Mouse (Mus musculus) layer of hippocampus, postnatal 10 days (tissue): ENCODE data around the gene Cbx7. TPM values are rescaled to one million over a fixed set of nuclear protein-coding genes. Genes with fewer than 3 reads are reported as not detected.
"Not testable (repeated sequence)": the region's sequence is repeated elsewhere in the genome, so short reads cannot be mapped to it uniquely, and the experiment has no call there.

Experiments
- DNase-seq, 2 experiments: peaks; one replicate each; pipeline ENCODE4 v3.0.0; 2021; ENCODE audit warnings: low spot score in 2 of 2
- total RNA-seq, 2 experiments: library from RNA; stranded (reverse); gene quantifications; 2 replicates each; pipeline ENCODE4 v1.2.3; 2021

The Cbx7 gene
- total RNA-seq, 2 experiments from 2014 or later: 7.9 to 9.6 TPM

GRCm38 (mm10) chr15:79896080-79896725, 74.7 kb downstream of the Cbx7 start:
- no peak for DNase-seq

DNA sequence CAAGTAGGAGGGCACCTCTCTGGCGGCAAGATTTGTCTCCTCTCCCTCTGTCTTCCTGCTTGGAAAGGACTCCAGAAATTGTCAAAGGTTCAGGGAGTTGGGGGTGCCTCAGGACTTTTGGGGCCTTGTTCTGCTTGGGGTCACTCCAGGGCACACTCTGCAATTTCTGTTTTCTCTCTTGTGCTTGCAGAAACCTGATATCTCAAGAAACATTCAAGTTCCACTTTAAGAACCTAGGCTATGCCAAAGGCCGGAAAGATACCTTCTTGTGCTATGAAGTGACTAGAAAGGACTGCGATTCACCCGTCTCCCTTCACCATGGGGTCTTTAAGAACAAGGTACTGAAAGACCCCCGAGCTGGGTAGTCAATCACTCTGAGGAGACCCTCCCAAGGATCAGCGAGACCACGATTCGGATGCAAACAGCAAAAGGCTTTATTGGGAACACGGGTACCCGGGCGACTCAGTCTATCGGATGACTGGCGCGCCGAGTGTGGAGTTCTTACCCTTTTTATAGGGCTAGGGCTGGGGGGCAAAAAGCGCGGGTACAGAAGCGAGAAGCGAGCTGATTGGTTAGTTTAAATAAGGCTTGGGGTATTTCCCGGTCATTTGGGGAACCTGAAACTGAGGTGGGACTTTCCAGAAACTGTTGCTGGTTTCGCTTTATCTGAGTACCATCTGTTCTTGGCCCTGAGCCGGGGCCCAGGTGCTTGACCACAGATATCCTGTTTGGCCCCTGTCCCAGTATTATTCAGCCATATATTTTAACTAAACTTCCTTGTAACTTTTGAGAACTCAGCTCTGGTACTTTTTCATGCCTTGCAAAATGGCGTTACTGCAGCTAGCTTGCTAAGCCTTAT, 75.5 kb downstream of the Cbx7 start:
- DNase-seq: not testable (repeated sequence)

DNA sequence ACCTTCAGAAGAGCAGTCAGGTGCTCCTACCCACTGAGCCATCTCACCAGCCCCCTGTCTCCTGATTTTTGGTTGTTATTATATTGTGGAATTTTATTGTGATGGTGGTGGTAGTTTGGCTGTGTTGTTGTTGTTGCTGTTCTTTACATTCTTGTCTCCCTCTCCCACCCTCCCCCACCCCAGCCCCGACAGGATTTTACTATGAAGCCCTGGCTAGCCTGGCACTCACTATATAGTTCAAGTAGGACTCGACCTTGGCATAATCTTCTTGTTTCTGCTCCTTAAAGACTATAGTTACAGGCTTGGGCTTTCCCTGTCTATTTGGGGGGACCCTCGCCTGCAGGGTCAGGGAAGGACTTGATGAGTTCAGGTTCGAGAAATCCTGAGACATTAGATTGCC, 76.6 kb downstream of the Cbx7 start:
- DNase-seq: no peak

DNA sequence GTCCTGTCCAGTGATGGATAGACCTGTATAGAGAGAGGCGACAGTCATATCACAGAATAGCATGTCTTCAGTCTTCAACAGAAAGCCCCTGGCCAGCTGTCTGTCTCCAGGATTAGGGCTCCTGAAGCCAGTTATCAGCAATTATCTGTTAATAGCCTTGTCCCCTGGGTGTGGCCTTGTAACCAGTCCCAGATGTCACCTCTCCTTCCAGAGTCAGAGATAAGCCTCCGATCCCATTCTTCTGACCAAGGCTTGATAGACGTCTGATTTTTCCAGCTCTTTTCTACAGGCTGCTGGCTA, 77.1 kb downstream of the Cbx7 start:
- no peak for DNase-seq

DNA sequence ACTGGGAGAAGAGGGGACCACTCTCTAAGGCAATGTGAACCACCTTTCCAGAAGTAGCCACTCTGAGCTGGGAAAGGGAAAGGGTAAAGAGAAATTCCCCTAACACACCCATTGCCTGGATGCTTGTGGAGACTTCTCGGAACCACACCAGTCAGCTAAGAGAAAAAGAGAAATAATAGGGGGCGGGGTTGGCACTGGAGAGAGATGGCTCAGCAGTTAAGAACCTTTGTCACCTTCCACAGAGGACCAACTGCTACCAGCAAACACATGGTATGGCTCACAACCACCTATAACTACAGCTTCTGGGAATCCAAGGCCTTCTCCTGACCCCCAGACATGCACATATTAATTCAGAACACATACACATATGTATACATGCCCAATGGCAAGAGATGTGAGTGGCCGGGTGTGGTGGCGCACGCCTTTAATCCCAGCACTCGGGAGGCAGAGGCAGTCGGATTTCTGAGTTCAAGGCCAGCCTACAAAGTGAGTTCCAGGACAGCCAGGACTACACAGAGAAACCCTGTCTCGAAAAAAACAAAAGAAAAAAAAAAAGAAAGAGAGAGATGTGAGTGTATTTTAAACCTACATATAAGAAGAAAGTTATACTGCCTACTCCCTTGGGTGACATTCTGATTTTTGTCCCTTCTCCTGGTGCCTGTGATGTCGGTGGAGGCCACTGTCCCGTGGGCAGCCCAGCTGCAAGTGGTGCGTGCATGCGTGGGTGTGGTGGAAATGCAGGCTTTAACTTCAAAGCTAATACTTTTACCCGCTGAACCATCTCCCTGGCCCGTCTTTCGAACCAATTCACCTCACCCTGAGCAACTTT, 77.7 kb downstream of the Cbx7 start:
- no peak for DNase-seq

DNA sequence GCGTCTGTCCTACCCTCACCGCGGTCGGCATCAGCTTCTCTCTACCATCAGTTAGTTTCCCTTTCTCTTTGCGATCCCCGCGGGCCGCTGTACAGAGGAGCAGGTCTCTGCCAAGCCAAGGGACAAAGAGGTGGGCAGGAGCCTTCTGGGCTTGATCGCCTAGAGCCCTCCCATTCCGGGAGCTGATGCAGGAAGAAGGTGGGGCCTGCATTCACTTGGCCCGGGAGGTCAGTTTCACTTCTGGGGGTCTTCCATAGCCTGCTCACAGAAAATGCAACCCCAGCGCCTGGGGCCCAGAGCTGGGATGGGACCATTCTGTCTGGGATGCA, 78.7 kb downstream of the Cbx7 start:
- DNase-seq: peak; percentile 43 to 50

GRCm38 (mm10) chr15:79891436-79892212, 79.3 kb downstream of the Cbx7 start, which contains the start of gene Apobec3:
Gene Apobec3, plus strand, starts transcription at chr15:79891659.
- DNase-seq: peak; percentile 77

DNA sequence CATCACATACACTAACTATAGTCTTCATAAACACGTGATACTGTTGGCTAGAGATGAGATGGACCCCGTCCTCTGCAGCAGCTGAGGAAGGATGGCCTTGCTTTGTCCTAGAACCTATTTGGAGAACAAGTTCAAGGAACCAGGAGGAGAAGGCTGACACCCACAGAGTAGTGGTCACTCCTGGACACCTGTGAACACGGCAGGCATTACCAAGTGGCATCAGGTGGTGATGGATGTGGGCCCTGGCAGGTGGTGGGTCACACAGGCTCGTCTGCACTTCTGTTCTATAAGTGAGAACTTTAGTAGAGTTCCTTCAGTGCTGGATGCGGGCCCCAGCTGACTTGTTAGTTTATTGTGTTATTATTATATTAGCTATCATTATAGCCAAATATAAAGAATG, 86.1 kb downstream of the Cbx7 start:
- no peak for DNase-seq

- DNase-seq: peak; percentile 96 to 98
Measured at GRCm38 (mm10) chr15:79883352-79883822, 87.5 kb downstream of the Cbx7 start.

DNA sequence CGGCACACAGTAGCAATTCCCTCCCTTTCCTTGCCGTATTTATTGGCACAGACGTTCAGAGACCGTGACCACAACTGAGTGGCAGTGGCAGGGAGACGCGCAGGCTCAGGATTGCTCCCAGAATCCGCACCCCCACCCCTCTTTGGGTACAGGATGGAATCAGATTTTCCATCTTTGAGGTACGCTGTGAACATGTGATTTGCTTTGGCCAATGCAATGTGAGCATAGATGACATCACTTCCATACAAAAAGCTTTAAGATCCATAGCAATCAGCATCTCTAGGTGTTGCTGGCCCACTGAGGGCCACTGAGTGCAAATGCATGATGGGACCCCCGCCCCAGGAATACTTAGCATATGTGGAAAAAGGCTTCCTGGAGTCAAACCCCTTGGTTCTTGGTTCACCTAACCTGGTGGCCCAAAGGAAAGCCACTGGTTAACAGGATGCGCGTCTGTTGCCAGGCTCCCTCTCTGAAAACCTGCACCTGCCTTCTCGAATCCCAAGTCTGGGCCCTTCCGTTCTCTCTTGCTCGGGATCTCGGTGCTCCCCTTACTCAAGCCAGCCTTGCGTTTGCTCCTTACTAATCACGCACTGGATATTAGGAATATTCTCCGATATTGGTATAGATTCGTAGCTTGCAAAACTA, 88.2 kb downstream of the Cbx7 start:
- peak; percentile 47 to 63 for DNase-seq

DNA sequence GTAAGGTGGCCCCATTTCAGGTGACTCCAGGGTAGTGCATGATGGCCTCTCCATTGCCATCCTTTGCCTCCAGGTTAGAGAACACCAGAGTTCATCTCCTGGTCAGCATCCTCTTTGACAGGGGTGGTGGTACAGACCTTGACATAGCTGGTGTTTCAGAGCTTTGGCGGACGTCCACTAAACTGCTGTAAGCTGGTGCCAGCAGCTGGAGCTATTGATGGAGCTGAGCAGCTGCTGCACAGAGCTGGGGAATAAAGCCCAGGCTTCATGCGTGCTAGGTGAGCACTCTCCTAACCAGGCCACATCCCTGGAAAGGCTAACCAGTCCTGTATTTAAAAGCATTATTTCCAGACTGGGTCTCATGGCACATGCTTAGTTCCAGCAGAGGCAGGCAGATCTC, 90.4 kb downstream of the Cbx7 start:
- no peak for DNase-seq

- peak; percentile 61 to 67 for DNase-seq
Measured at GRCm38 (mm10) chr15:79879319-79879718, 91.6 kb downstream of the Cbx7 start.

GRCm38 (mm10) chr15:79878725-79879136, 92.2 kb downstream of the Cbx7 start:
- no peak for DNase-seq

DNA sequence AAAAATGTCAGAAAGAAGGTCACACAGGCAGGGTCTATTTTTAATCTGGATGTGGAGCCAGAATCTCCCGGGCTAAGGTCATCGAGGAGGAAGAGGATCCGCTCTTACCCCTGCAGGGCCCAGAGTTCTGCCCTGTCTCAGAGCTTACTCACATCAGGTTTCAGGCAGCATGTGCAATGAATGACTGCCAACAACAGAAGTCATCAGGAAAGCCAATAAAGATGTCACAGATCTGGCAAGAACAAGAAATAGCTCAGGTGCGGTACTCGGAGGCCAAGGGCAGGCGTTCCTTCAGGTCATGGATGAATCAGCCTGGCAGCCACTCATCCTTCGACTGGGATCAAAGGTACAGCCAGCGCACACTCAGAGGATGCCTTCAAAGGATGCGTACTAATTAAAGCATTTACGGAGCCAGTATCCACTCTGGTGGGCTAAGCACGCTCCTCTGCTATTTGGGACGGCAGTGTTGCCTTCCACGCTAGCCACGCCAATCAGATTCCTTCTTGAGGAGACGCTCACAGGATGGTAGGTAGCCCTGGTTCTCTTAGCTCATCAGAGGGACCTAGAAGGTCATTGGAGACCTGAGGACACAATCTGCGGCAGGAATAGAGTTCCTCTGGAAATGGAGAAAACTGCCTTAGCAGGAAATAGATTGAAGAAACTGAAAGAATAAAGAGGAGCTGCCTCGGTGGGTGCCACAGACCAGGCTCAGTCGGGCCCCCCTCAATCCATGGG, 95.5 kb downstream of the Cbx7 start:
- no peak for DNase-seq

GRCm38 (mm10) chr15:79873995-79874394, 96.9 kb downstream of the Cbx7 start:
- DNase-seq: no peak

- DNase-seq: no peak
Measured at GRCm38 (mm10) chr15:79873545-79873944, 97.4 kb downstream of the Cbx7 start.

- no peak for DNase-seq
Measured at GRCm38 (mm10) chr15:79867260-79868002, 103.5 kb downstream of the Cbx7 start.
